Mouse (Mus musculus) megakaryocyte, embryonic 14.5 days (primary cell): ENCODE data around the gene Agap1.

Experiments
- FLI1 ChIP-seq: IDR thresholded peaks from 2 replicates; pipeline ENCODE4 v1.6.1; 2012; ENCODE audit warnings: low read length, inconsistent platforms, mixed read lengths
- GATA1 ChIP-seq: IDR thresholded peaks from 3 replicates; pipeline ENCODE4 v1.6.1; 2012; ENCODE audit warnings: mixed read lengths, low read length, inconsistent platforms, borderline replicate concordance

- TF ChIP-seq GATA1 = no peak
- no peak for TF ChIP-seq FLI1
These were observed 474.1 kb downstream of the Agap1 start for GRCm38 (mm10) chr1:89928676-89929075.
